Mouse (Mus musculus): Measurements from ENCODE around the gene Ecd. TPM values are rescaled to one million over a fixed set of nuclear protein-coding genes. Genes with fewer than 3 reads are reported as not detected.

Ecd gene
- polyA plus RNA-seq, 1 experiment, result 28.6 TPM

DNA sequence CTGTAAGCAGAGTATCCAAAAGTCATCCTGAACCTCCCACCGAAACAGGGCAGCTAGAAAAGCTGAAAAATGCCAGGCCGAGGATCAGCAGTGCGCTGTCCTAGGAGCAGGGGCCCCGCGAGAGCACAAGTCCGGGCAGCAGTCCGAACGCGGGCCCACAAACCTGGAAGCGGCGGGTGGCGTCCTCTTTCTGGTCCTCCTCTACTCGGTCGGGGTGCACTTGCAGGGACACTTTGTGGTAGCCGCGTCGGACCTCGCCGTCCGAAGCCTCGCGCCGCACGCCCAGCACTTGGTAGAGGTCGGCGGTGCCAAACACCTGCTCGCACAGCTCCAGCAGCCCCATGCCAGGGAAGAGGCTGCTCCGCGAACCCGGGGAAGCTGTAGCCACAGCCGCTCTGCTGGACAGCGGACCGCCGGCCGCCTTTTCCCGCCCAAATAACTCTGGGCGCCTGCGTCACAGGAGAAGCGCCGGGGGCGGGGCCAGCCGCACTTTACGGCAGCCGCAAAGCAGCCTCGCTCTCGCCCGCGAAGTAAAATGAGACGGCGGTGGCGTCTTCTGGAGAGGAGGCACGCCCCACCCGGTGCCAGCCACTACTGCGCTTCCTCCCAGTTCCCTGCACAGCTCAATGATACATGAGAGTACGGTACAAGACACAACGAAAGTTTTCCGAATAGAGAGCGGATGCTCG is 40.7 kb upstream of the Ecd start, which contains the start of gene Dnajc9:
TSS of gene Dnajc9 (minus strand) at position 470 of the 689 bp plus-strand sequence.
- Histone ChIP-seq H3K79me2 (ENCODE audit: control insufficient read depth, insufficient read depth) (peaks cover 70% of the 10 kb centered on the region), H3K27me3 (ENCODE audit: control insufficient read depth, insufficient read depth, insufficient read length) (no peaks in the 10 kb centered on the region), H3K36me3 (ENCODE audit: control insufficient read depth, insufficient read depth) (peaks cover 64% of the 10 kb centered on the region), H3K4me3 (ENCODE audit: insufficient read depth, poor library complexity, severe bottlenecking) (peak within 1 kb of the TSS; percentile 71), H3ac (ENCODE audit: control insufficient read depth, insufficient read length, low read depth) (peak within 1 kb of the TSS; percentile 95), H3K79me3 (ENCODE audit: low read depth) (peaks cover 41% of the 10 kb centered on the region)
- peak; percentile 23 for TF ChIP-seq MAX (IDR thresholded peaks at IDR 0.05)
- no peak for TF ChIP-seq MYOD1 (IDR thresholded peaks at IDR 0.05; ENCODE audit: control insufficient read depth, insufficient read length, low read depth)

DNA sequence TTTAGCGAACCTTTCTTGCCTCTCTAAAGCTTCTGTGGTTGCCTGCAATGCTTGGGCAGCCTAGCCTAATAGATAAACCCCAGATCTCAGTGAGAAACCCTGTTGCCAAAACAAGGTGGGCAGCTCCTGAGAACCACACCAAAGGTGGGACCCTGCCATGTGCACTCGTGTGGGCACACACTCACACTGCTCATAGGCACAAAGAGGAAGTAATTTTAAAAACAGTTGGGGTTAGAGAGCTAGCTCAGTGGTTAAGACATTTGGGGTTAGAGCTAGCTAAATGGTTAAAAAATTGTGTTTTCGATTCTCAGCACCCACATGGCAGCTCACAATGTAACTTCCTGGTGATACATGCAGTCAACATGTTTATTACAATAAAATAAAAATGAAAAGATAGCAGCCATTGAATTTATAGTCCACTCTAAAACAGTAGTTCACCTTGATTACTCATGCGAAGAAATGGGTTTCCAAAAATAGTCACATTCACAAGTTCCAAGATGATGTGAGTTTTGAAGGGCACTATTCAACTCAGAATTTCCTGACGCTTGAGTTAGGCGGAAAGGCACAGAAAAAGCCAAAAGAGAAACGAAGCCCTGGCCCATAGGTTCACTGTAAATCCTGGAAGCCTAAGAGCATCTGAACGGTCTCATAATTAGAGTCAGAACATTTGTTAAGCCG is 32.0 kb upstream of the Ecd start:
- Histone ChIP-seq H3K79me3 (ENCODE audit: low read depth) (peaks cover 9% of the 10 kb centered on the region), H3K4me3 (ENCODE audit: insufficient read depth, poor library complexity, severe bottlenecking) (no peak overlapping the region), H3K27me3 (ENCODE audit: control insufficient read depth, insufficient read depth, insufficient read length) (no peaks in the 10 kb centered on the region), H3K36me3 (ENCODE audit: control insufficient read depth, insufficient read depth) (peaks cover 61% of the 10 kb centered on the region), H3ac (ENCODE audit: control insufficient read depth, insufficient read length, low read depth) (no peak overlapping the region), H3K79me2 (ENCODE audit: control insufficient read depth, insufficient read depth) (peaks cover 23% of the 10 kb centered on the region)
- TF ChIP-seq USF1 (IDR thresholded peaks at IDR 0.05; ENCODE audit: low read depth) (no peak), CTCF (IDR thresholded peaks at IDR 0.05; ENCODE audit: control insufficient read depth, insufficient read depth, insufficient read length) (no peak), MYOD1 (IDR thresholded peaks at IDR 0.05; ENCODE audit: control insufficient read depth, insufficient read length, low read depth) (no peak), FOSL1 (IDR thresholded peaks at IDR 0.05; ENCODE audit: insufficient read depth, low read length, poor library complexity, severe bottlenecking) (no peak), MYOG (IDR thresholded peaks at IDR 0.05; ENCODE audit: control insufficient read depth, extremely low read depth, insufficient read length) (no peak), CEBPB (IDR thresholded peaks at IDR 0.05; ENCODE audit: low read depth) (no peak), MAX (IDR thresholded peaks at IDR 0.05) (no peak)

DNA sequence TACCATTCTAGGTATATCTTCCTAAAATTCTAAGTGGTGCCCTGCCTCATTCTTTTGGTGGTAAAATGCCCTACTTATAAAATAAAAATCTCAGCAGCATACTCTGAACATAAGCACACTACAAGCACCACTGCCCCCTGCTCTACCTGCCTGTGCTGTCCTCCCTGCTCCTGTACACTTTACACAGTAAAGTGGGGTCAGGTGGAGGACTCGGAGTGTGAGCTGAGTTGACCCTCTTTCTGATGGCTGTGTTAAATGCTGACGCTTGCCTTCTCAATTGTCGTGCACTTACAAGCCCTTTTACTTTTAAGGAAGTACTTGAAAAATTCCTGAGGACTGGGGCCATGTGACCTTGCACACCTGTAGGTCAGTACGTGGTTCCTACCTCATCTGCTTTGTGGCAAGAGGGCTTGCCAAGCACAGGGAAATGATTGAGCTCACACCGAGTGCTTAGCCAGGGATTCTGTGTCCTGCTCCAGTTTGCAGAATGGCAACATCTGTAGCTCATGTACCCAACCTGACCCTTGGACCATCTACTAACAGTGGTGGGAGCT is 31.2 kb upstream of the Ecd start:
- Histone ChIP-seq H3K36me3 (ENCODE audit: control insufficient read depth, insufficient read depth) (peaks cover 58% of the 10 kb centered on the region), H3K79me3 (ENCODE audit: low read depth) (peaks cover 2% of the 10 kb centered on the region), H3K27me3 (ENCODE audit: control insufficient read depth, insufficient read depth, insufficient read length) (no peaks in the 10 kb centered on the region), H3K79me2 (ENCODE audit: control insufficient read depth, insufficient read depth) (peaks cover 16% of the 10 kb centered on the region), H3ac (ENCODE audit: control insufficient read depth, insufficient read length, low read depth) (no peak overlapping the region), H3K4me3 (ENCODE audit: insufficient read depth, poor library complexity, severe bottlenecking) (no peak overlapping the region)
- TF ChIP-seq CTCF (IDR thresholded peaks at IDR 0.05; ENCODE audit: control insufficient read depth, insufficient read depth, insufficient read length) (no peak), USF1 (IDR thresholded peaks at IDR 0.05; ENCODE audit: low read depth) (no peak), CEBPB (IDR thresholded peaks at IDR 0.05; ENCODE audit: low read depth) (no peak), FOSL1 (IDR thresholded peaks at IDR 0.05; ENCODE audit: insufficient read depth, low read length, poor library complexity, severe bottlenecking) (no peak), MAX (IDR thresholded peaks at IDR 0.05) (no peak), MYOG (IDR thresholded peaks at IDR 0.05; ENCODE audit: control insufficient read depth, extremely low read depth, insufficient read length) (no peak), MYOD1 (IDR thresholded peaks at IDR 0.05; ENCODE audit: control insufficient read depth, insufficient read length, low read depth) (no peak)

DNA sequence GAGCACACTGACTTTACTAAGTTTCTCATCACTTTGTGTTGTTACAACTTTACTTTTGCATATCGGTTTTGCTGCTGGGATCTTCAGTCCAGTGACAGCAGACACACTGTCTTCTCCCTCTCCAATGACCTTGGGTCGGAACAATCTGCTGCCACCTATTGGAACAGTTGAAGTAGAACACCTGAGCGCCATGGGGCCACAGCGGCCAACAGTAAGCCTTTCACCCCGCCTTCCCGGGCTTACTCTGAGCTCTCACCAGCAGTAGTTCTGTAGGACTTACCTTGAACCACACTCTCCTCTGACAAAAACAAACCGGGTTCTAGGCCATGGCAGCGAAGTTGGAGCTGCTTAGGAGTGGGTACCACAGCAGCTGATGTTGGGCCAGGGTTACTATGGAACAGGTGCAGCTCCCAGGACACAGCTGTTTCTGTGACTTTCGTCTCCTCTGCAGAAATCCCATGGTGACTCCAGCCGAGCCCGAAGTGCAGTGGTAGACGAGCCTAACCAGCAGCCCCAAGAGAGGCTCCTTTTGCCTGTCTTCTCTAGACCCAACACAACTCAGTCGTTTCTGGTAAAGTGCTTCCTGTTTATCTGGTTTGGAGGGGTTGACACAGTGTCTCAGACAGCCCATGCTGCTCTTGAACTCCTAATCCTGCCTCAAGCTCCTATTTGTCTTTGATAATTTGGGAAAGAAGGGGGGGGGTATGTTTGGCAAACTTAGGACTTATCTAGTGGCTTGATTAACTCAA is 30.6 kb upstream of the Ecd start:
- Histone ChIP-seq H3K4me3 (ENCODE audit: insufficient read depth, poor library complexity, severe bottlenecking) (no peak overlapping the region), H3K79me3 (ENCODE audit: low read depth) (no peaks in the 10 kb centered on the region), H3K36me3 (ENCODE audit: control insufficient read depth, insufficient read depth) (peaks cover 59% of the 10 kb centered on the region), H3ac (ENCODE audit: control insufficient read depth, insufficient read length, low read depth) (no peak overlapping the region), H3K79me2 (ENCODE audit: control insufficient read depth, insufficient read depth) (peaks cover 9% of the 10 kb centered on the region), H3K27me3 (ENCODE audit: control insufficient read depth, insufficient read depth, insufficient read length) (no peaks in the 10 kb centered on the region)
- TF ChIP-seq MAX (IDR thresholded peaks at IDR 0.05) (no peak), MYOD1 (IDR thresholded peaks at IDR 0.05; ENCODE audit: control insufficient read depth, insufficient read length, low read depth) (no peak), FOSL1 (IDR thresholded peaks at IDR 0.05; ENCODE audit: insufficient read depth, low read length, poor library complexity, severe bottlenecking) (no peak), USF1 (IDR thresholded peaks at IDR 0.05; ENCODE audit: low read depth) (no peak), MYOG (IDR thresholded peaks at IDR 0.05; ENCODE audit: control insufficient read depth, extremely low read depth, insufficient read length) (no peak), CTCF (IDR thresholded peaks at IDR 0.05; ENCODE audit: control insufficient read depth, insufficient read depth, insufficient read length) (no peak), CEBPB (IDR thresholded peaks at IDR 0.05; ENCODE audit: low read depth) (no peak)

DNA sequence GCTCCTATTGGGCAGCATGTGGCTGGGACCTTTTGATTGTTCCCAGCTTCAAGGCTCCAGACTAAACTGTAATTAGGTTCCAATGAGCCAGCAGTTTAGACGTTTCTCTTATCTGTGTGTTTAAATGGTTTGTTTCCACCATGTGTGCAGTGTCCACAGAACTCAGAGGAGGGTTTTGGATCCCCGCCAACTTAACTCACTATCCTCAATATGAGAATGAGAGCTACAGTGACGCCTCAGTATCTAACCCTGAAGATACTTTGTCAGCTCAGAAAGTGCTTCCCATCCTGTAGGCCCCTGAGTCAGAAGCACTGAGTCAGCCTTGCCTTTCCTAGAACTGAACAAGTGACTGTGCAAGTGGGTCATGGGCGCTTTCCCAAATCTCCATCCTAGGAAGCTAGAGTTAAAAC is 29.2 kb upstream of the Ecd start:
- peaks cover 59% of the 10 kb centered on the region for H3K36me3 ChIP-seq (ENCODE audit: control insufficient read depth, insufficient read depth)

More for the DNA sequence above, 29.2 kb upstream of the Ecd start:
- TF ChIP-seq MYOG (IDR thresholded peaks at IDR 0.05; ENCODE audit: control insufficient read depth, extremely low read depth, insufficient read length) (no peak), FOSL1 (IDR thresholded peaks at IDR 0.05; ENCODE audit: insufficient read depth, low read length, poor library complexity, severe bottlenecking) (no peak), MAX (IDR thresholded peaks at IDR 0.05) (no peak), CTCF (IDR thresholded peaks at IDR 0.05; ENCODE audit: control insufficient read depth, insufficient read depth, insufficient read length) (no peak), CEBPB (IDR thresholded peaks at IDR 0.05; ENCODE audit: low read depth) (no peak), MYOD1 (IDR thresholded peaks at IDR 0.05; ENCODE audit: control insufficient read depth, insufficient read length, low read depth) (no peak), USF1 (IDR thresholded peaks at IDR 0.05; ENCODE audit: low read depth) (no peak)
- Histone ChIP-seq H3K27me3 (ENCODE audit: control insufficient read depth, insufficient read depth, insufficient read length) (no peaks in the 10 kb centered on the region), H3ac (ENCODE audit: control insufficient read depth, insufficient read length, low read depth) (no peak overlapping the region), H3K4me3 (ENCODE audit: insufficient read depth, poor library complexity, severe bottlenecking) (no peak overlapping the region), H3K79me2 (ENCODE audit: control insufficient read depth, insufficient read depth) (no peaks in the 10 kb centered on the region), H3K79me3 (ENCODE audit: low read depth) (no peaks in the 10 kb centered on the region)
